Mouse (Mus musculus) frontal cortex, postnatal 36 days (tissue): ENCODE results near the gene Dctn3.
"Not testable (repeated sequence)": the region's sequence is repeated elsewhere in the genome, so short reads cannot be mapped to it uniquely, and the experiment has no call there.

Source experiments
- DNase-seq, 2 experiments: peaks; one replicate each; pipeline ENCODE4 v3.0.0; 2022; ENCODE audit warnings: low spot score in 2 of 2

Gene Dctn3

GRCm38 (mm10) chr4:41722918-41723351 lies at the start of gene Dctn3:
Dctn3 (minus strand) TSS chr4:41723170.
- DNase-seq = peak; percentile 87 to 97

- not testable (repeated sequence) for DNase-seq
Measured at GRCm38 (mm10) chr4:41767301-41767700, 44.3 kb upstream of the Dctn3 start.

- DNase-seq = not testable (repeated sequence)
Measured at GRCm38 (mm10) chr4:41763176-41763575, 40.2 kb upstream of the Dctn3 start.

- DNase-seq = peak in 1 of 2 experiments; percentile 60
Measured at GRCm38 (mm10) chr4:41762688-41763114, 39.7 kb upstream of the Dctn3 start.

GRCm38 (mm10) chr4:41762099-41762687 lies 39.2 kb upstream of the Dctn3 start:
- DNase-seq = no peak

- no peak for DNase-seq
Measured at GRCm38 (mm10) chr4:41761680-41762079, 38.7 kb upstream of the Dctn3 start.

GRCm38 (mm10) chr4:41760911-41761310 lies 37.9 kb upstream of the Dctn3 start:
- no peak for DNase-seq

GRCm38 (mm10) chr4:41760288-41760721 lies 37.3 kb upstream of the Dctn3 start:
- peak in 1 of 2 experiments; percentile 70 for DNase-seq

GRCm38 (mm10) chr4:41759656-41760287 lies 36.8 kb upstream of the Dctn3 start:
- DNase-seq = no peak

GRCm38 (mm10) chr4:41759206-41759605 lies 36.2 kb upstream of the Dctn3 start:
- no peak for DNase-seq

- DNase-seq = no peak
Measured at GRCm38 (mm10) chr4:41758701-41759100, 35.7 kb upstream of the Dctn3 start.

GRCm38 (mm10) chr4:41758021-41758420 lies 35.1 kb upstream of the Dctn3 start:
- DNase-seq = no peak

- DNase-seq = no peak
Measured at GRCm38 (mm10) chr4:41757321-41757720, 34.4 kb upstream of the Dctn3 start.

- DNase-seq = no peak
Measured at GRCm38 (mm10) chr4:41756440-41756839, 33.5 kb upstream of the Dctn3 start.

GRCm38 (mm10) chr4:41755338-41756305 lies 32.7 kb upstream of the Dctn3 start, which contains the start of gene Sigmar1:
Sigmar1 (minus strand) TSS chr4:41756157.
- peak; percentile 83 to 85 for DNase-seq

- DNase-seq = no peak
Measured at GRCm38 (mm10) chr4:41754797-41755337, 31.9 kb upstream of the Dctn3 start, which contains the start of gene Galt. Galt (plus strand) TSS chr4:41755228.

- no peak for DNase-seq
Measured at GRCm38 (mm10) chr4:41745021-41745420, 22.1 kb upstream of the Dctn3 start.

- no peak for DNase-seq
Measured at GRCm38 (mm10) chr4:41744131-41744530, 21.2 kb upstream of the Dctn3 start.

GRCm38 (mm10) chr4:41741158-41741560 lies 18.2 kb upstream of the Dctn3 start:
- DNase-seq = peak; percentile 94 to 96

- peak in 1 of 2 experiments; percentile 83 for DNase-seq
Measured at GRCm38 (mm10) chr4:41740380-41741157, 17.6 kb upstream of the Dctn3 start.

- DNase-seq = no peak
Measured at GRCm38 (mm10) chr4:41739260-41739659, 16.3 kb upstream of the Dctn3 start.
